Mouse (Mus musculus): ENCODE data around the gene Rps15.

Gene Rps15

DNA sequence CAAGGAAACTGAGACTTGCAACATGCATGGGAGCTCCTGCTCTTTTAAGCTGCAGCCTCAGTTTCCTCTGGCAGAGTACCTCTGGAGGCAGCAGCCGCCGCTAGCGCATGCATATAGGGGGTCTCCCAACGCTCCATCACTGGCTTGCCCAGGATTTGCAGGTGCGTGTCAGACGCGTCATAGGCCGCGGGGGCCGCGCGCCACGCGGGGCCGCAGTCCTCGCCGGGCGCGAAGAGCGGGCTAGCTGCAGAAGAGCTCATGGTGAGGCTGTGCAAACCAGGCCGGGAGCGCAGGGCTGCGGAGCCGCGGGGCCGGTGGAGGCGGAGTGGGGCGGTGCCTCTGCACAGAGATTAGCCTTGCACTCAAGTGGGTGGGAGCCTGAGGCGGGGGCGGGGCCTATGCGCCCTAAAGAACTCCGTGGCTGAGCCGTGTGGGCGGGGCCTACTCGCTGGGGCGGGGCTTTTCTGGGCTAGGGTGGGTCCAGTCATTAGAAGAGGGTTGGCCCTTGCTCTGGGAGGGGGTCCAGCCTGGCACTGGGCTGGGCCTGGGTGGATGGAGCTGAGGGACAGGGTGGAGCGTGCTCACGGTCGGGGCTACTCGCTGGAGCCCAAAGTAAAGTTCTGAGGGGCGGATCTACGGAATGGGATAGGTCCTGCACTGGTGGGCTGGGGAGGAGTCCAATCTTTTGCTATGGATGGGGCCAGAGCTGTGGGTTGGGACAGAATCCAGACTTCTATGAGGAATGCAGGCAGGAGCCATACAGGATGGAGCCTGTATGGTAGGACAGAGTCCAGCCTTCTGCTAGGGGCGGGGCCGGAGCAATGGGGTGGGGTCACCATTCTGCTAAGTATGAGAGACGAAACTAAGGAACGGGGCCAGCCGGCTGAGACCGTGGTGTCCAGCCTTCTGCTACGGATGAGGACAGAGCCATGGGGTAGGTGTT, 31.3 kb upstream of the Rps15 start, which contains the start of the genes Gamt and Dazap1:
Gene Gamt, minus strand, starts transcription at position 371 of the 943 bp plus-strand sequence.
Gene Dazap1, plus strand, starts transcription at position 845 of the 943 bp plus-strand sequence.
- DNase-seq: peak; percentile 90

DNA sequence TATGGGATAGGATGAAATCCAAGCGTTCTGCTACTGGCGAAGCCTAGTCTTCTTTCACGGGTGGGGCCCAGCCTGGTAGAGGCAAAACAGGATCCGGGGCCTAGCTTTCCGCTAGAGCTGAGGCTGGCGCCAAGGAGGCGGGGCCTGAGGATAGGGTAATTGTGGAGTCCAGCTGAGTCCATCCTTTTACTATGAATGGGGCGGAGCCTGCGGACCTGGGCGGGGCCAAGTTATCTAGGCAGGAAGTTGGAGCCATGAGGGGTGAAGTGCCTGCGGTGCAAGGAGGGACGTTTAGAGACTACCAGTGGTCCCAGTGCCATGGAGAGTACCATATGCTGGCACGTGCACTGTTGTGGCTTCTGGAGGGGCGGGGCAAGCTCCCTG, 30.7 kb upstream of the Rps15 start:
- DNase-seq: peak; percentile 69 to 79

DNA sequence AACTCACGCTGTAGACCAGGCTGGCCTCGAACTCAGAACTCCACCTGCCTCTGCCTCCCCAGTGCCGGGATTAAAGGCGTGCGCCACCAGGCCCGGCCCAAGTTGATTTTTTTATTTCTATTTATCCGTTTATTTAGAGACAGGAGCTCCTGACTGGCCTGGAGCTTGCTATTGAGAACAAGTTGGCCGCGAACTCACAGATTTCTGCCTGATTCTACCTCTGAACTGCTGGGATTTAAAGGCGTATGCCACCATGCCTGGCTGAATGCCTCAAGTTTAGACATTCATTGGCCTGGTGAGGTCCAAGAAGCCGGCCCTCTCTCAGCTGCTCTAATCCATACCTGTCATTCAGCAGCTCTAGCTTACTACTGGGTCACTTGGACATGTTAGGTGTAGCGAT, 30.1 kb upstream of the Rps15 start:
- DNase-seq: no peak

DNA sequence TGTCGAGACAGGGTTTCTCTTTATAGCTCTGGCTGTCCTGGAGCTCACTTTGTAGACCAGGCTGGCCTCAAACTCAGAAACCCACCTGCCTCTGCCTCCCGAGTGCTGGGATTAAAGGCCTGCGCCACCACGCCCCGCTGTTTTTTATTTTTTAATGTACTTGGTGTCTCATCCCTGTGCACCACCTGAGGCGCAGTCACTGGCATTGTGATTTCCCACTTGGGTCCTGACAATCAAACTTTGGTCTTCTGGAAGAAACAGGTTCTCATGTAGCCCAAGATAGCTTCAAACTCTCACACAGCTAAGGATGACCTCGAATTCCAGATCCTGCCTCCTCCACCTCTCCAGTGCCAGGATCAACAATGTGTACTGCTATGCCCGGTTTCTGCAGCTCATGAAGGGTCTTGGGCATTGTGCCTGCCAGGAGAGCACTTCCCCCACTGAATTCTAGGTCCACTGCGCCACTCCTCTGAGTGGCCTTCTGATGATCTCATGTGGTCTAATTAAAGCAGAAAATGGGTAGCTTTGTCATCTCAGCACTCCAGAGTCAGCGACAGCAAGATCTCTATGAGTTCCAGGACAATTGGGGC, 29.4 kb upstream of the Rps15 start:
- DNase-seq: no peak

DNA sequence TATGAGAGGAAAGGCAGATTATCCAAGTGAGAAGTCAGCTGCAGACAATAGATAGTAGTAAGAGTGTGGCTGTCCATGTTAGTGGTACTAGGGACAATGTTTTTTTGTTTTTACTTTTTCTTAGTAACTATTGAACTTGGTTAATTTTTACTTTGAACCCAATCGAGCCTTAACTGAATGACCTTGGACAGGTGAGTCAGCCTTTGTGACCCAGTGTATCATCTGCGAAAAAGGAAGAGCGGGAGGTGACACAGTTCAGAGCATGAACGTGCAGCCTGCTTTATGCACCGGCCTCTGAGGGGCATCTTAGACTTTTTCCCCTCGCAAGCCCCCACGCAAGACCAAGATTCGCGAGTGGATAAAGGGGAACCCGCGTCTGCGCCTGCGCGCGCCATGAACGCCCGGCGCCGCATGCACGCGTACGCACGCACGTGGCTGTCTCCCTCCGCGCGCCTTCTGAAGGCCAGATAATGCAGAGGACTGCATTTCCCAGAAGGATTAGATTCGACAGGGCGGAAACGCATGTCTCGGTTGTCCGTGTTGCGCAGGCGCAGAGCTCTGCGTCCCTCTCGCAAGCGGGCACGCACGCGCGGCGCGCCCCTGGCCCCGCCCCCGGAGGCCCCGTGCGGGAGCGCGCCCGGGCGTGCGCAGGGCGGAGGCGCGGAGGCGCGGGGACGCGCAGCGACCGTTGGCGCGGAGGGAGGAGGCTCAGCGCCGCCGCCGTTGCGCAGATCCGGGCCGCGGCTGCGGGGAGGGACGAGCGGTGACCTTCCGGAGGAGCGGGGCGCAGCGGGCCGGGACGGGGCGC, 27.7 kb upstream of the Rps15 start:
- DNase-seq: peak; percentile 98 to 99

DNA sequence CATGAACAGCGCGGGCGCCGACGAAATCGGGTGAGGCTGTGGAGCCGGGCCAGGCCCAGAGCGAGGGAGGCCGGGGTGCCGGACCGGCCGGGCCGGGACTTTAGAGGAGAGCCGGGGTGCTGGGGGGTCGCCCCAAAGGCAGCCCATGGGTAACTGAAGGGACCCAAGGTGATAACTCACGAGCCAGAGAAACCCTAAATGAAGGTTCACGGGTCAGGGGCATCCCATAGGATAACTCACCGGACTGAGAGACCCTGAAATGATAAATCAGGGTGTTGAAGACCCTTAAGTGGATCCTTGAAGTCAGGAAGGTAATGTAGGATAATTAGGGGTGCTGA, 27.1 kb upstream of the Rps15 start:
- no peak for DNase-seq

DNA sequence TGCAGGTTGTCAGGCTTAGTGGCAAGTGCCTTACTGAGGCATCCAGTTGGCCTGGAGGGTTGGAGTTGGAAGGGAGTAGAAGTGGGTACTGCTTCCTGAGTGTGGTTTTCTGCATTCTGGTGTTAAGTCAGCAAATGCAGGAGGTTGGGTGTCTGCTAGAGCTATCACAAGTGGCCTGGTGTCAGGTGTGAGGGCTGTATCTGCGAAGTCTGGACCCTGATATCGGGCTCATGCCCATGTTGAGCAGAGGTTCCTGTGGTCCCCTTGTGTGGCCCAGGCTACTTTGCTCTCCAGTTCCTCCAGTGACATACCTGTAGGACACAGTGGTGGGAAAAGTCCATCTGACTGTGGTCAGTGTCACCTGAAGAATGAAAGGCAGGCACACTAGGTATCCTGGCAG, 22.2 kb upstream of the Rps15 start:
- DNase-seq: no peak

DNA sequence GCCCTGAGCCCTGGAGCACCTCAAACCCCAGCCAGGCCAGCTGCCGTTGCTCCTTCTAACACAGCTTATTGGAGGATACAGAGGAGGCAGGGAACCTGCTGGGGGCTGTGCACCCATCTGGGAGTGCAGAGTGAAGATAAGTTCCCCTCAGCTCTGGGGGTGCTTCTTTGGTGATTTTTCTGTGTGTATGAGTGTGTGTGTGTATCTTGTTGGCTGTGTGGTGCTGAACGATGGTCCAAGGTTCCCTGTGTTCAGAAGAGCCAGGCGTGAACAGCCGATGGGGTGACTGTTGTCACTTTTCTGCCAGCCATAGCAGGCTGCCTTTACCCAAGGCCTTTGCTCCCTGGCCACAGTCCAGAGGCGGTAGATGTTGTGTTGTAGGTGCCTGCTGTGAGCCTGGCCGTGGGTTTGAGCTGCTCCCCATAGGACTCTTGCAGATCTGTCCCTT, 21.5 kb upstream of the Rps15 start:
- no peak for DNase-seq

DNA sequence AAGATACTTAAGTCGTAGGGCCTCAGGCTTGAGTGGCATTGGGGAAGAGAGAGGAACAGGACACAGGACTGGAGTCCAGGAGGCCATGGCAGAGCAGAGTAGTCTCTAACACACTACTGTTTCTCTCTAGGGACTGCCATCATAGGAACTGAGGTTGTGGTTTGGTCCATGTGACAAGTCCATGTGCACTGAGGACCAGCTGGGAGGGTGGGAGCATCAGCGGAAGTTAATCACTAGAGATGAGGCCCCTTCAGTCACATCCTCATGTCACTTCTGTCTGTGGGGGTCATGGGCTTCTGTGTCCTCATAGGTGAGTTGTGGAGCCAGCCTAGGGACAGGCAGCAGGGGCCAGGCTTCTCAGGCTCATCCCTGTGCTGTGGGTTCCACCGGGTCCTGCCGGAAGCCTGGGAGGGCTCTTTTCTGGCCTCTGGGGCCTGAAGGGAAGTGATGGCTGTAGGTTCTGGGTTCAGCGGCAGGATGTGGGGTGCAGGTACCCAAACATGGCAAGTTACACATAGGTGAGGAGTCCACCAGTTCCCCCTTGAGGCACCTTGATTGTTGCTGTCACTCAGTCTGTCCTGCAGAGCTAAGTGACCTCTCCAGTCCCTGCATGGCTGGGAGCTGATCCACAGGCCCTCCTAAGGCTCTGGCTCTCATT, 20.9 kb upstream of the Rps15 start:
- no peak for DNase-seq

DNA sequence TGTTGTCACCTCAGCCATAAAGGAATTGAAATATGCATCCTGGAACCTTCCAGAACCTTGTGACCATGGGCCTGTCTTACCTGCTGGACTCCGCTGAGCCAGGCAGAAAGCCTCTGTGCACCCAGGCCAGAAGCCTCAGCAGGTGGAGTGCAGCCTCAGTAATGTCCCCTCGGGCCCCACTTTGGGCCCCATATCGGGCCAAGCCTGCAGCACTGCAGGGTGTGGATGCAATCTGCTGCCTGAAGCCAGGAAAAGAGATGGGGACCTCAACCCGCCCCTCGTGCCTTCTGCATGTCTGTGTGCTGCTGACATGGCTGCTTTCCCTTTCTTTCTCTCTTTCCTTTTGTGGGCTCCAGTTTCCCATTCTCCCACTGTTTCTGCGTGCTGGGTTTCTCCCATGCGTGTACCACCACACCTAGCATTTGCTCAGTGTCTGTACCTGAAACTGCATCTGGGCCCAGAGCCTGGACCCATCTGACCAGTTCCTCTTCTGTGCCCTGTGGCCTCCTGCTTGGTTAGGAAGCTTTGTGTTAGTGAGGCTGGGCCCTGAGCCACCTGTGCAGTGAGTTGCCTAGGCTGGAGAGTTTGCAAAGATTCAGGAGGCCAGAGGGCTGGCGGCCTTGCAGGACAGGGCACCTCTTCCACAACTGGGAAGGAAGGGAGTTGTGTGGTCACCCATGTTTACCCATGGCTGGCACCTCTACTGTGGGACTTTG, 20.2 kb upstream of the Rps15 start:
- no peak for DNase-seq

DNA sequence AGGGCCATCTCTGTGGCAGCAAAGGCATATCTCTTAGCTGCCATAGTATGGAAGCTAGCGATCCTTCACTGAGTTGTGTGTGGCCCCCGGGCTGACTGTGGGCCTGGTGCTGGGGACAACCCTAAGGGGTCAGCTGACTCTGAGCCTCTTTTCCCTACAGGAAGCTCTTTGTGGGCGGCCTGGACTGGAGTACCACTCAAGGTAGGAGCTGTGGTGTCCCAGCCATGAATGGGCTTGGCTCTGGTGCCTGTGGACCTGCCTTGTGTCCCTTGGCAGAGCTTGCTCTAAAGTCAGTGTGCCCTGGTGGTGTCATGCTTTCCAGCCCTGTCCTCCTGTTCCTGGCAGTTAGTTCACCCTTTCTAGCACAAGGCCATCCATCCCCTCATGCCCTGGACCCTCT, 18.4 kb upstream of the Rps15 start:
- no peak for DNase-seq

DNA sequence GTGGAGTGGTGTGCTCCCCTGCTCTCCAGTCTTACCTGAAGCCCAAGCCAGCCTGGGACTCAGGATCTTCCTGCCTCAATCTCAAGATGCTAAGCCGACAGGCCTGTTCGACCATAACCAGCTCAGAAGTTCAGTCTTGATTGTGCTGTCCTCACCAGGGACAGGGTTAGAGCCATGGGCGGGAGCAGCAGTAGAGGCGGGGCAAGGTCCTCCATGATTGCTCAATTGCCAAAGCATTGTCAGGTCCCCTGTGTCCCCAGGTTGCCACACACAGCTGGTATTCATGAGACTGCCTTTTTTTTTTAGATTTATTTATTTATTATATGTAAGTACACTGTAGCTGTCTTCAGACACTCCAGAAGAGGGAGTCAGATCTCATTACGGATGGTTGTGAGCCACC, 16.0 kb upstream of the Rps15 start:
- DNase-seq: no peak

DNA sequence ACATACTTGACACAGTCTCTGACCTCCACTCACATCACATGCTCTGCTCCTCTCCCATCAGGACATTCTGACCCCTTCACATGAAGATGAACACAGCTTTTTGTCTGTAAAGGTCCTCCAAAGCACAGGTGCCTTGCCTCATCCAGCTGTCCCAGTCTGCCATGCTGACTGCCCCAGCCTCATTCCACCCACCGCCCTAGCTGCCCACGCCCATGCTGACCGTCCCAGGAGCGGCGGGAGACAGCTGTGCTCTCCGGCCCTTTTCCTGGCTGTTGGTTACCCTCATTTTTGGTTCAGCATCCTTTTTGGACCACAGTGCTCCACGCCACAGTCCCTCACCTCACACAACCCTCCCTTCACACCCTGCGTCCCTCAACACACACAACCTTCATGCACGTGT, 13.9 kb upstream of the Rps15 start:
- no peak for DNase-seq

DNA sequence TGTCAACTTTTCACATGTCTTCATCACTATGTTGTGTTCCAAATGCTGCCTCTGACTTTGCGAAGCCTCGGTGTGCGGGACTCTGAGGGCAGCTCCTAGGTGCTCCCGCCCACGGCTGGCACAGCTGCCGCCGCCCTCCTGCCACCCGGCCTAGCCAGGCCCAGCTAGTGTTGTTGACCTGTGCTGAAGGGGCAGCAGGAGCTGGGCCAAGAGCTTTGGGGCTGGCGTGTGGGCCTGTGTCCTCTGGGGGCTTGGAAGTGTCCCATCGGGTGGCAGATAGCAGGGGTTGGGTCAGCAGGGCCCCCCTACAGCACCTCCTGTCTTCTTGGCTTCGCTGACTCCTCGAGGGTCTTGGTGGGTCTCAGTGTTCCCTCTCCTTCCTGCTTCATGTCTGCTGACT, 13.0 kb upstream of the Rps15 start:
- DNase-seq: no peak

DNA sequence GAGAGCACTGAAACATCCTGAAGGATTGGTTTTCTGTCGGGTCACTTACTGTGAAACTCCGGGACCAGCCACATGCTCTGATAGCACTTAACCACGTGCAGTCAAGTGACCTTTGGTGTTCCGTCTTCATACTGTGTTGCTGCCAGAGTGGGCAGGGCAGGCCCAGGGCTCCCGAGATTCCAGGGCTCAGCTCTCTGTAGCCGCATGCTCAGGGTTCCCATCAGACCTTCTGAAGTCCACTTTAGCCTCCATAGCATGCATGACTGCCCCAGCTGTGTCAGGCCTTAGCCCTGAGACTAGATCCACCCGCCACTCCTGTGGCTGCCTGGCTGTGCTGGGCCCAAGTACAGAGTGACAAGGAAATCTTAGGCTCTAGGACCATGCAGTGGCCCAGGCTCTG, 10.9 kb upstream of the Rps15 start:
- no peak for DNase-seq

DNA sequence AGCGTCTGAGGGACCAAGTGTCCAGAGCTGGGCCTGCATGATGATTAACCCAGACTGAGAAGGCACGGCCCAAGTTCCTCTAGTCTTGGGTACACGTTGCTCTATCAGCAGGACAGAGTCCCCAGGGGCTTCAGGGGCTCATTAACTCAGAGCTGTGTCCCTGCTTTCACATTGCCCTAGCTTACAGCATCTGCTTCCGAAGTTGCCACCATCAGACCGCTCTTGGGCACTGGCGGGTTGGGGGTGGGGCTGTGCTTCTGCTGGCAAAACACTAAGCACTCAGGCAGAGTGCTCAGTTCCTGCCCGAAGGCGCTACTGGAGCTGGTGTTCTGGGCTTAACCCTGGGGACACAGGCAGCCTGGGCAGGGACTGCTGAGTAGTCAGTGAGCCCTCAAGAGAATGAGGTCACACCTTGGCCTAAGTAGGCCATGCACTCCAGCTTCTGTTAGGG, 10.3 kb upstream of the Rps15 start:
- no peak for DNase-seq

DNA sequence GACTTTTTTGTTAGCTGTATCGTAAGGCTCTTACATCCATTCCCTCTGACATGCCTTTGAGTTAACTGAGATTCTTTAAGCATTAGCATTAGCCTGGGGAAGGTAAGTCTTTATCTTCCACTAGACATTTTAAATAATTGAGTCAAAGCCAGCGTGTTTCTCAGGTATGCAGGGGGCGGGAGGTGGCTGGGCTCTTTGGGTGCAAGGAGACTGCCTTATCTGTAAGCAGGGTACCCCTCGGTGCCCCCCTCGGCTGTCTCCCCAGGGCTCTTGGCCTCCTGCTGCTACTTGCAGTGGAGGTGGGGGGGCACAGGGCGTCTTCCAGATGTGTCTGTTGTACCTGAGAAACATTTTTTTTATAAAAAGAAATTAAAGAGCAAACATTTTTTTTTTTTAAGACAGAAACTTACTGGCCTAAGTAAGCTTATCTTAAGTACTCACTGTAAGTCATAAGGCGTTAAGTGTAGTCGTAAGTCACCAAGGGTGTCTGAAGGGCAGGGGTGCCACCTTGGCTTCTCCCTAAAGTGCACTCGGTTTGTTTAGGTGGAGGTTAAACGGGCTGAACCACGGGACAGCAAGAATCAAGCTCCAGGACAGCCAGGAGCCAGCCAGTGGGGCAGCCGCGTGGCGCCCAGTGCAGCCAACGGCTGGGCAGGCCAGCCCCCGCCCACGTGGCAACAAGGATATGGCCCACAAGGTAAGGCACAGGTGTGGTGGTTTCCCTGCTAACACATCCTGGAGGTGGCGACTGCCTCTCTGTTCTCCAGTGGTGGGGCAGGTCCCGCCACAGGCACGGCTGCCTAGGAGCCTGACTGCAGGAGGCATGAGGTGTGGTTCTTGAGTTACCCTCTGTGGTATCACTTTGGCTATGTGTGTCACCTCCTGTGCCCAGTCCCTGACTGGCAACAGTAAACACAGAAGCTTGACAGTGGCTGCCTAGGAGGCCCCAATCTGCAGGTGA, 9.5 kb upstream of the Rps15 start:
- DNase-seq: no peak

DNA sequence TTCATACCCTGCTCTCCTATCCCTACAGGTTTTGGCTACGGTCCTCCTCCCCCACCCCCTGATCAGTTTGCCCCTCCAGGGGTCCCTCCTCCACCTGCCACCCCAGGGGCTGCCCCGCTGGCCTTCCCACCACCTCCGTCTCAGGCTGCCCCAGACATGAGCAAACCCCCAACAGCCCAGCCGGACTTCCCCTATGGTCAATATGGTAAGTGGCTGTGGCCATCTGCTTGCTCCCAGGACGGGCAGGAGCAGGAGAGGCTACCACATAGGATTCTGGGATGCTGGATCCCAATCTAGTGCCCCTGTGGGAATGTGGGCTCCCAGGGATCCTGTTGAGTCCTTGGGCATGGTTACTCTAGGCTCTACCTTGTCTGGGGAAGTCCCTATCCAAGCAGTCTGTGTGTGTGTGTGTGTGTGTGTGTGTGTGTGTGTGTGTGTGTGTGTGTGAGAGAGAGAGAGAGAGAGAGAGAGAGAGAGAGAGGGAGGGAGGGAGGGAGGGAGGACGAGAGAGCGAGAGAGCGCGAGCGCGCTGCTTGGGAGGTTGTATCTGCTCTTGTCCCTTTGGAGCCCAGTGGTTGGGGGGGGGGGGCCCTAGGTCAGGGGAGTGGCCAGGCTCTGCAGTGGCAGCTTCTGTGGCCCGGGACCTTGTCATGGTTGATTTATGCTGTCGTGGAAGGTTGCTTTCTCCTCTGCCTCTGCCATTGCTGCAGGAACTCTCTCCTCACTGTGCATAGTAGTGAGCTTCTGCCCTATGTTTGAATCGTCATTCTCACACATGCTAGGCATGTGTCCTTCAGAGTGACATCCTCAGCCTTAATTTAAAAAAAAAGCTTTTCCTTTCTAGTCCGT, 6.8 kb upstream of the Rps15 start:
- DNase-seq: no peak

DNA sequence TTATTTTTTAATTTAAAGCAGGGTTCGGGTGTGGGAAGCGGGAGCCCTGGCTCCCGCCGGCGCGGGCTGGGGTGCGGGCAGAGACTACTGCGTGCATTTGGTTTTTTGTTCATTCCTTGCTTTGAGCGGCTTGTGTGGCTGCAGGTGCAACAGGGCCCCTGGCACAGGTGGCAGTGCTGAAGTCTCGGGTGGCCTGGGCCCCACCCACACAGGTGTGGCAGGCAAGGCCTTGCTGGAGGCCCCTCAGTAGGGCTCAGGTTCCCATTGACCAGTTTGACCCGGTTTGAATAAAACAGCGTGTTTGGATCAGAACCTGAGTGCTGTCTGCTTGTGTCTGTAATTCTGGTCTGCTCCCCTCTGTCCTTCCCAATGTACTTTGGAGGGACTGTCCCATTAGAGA, 4.2 kb upstream of the Rps15 start:
- DNase-seq: no peak

DNA sequence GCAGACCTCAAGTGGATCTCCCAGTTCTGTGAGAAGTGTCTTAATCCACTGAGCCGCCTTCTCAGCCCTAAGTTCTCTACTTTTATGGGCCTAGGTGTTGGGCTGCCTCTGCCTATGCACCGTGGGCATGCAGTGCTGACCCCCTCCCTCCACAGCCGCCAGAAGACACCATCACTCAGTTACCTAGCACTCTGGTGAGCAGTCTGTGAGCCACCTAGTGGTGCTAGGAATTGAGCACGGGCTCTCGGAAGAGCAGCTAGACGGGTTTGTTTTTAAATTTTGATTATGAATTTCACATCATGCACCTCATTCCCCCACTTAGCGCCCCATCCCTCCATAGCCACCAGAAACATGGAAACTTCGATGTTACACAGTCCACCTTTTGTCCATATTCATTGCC, 3.6 kb upstream of the Rps15 start:
- DNase-seq: no peak
